Mouse (Mus musculus): ENCODE data around the gene Tmem253. TPM values are rescaled to one million over a fixed set of nuclear protein-coding genes. Genes with fewer than 3 reads are reported as not detected.

Gene Tmem253
- polyA plus RNA-seq, 1 experiment from 2014 or later, result 0.26 TPM

DNA sequence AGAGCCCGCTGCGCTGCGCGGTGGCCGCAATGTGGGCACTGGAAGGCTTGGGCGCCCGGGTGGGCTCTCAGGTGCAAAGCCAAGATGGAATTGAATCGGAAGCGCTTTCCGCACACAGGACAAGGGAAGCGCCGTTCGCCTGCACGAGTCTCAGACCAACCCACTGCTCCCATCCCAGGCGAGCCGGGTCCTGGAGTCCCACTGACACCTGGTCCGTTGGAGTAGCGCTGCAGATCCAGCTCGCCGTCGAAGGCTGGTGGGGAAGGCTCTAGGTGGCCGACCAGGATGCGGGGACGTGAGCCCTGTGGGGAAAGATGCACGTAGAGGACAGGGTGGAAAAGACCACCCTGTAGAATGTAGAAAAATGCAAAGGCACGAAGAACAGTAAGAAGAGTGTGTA lies 6.1 kb upstream of the Tmem253 start:
- Histone ChIP-seq H3K4me3 (no peak overlapping the region), H3K4me2 (no peak overlapping the region), H3K4me1 (peaks cover 26% of the 10 kb centered on the region), H3K27ac (no peak overlapping the region), H3K9ac (no peak overlapping the region), H3K9me3 (no peaks in the 10 kb centered on the region), H3K36me3 (peaks cover 42% of the 10 kb centered on the region), H3K27me3 (no peaks in the 10 kb centered on the region)
- no peak for ATAC-seq (ENCODE audit: borderline replicate concordance, extremely low read depth, low FRiP score, low TSS enrichment)
- 66% methylated on average over 26 of the region's 26 CpGs for WGBS

DNA sequence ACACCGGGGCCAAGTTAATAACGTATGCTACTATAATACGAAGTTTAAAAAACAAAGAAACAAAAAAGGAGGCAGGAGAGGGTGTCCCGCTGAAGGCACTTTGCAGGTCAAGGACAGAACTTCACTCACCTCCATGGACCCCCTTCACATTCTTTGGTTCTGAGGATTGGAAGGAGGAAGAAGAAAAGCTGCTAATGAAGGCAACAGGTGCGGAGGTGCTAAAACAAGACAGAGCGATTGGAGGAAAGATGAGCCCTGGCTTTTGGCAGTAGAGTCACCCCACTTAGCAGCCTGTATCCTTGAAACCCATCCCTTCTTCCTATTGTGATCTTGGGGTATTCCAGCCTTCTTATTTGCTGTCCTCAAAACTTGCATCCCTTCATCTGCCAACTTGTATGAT lies 5.6 kb upstream of the Tmem253 start:
- Histone ChIP-seq H3K9ac (no peak overlapping the region), H3K4me1 (peaks cover 26% of the 10 kb centered on the region), H3K36me3 (peaks cover 37% of the 10 kb centered on the region), H3K9me3 (no peaks in the 10 kb centered on the region), H3K27me3 (no peaks in the 10 kb centered on the region), H3K4me2 (no peak overlapping the region), H3K4me3 (no peak overlapping the region), H3K27ac (no peak overlapping the region)
- WGBS, result 68% methylated on average over 6 of the region's 6 CpGs
- ATAC-seq (ENCODE audit: borderline replicate concordance, extremely low read depth, low FRiP score, low TSS enrichment), result no peak

GRCm38 (mm10) chr14:52010446-52011111 lies 4.9 kb upstream of the Tmem253 start:
- H3K9ac ChIP-seq, result no peak overlapping the region
- H3K27ac ChIP-seq, result peak overlapping the region; percentile 3; the same call in 1 of the 2 replicates
- no peak for ATAC-seq (ENCODE audit: borderline replicate concordance, extremely low read depth, low FRiP score, low TSS enrichment)
- peaks cover 32% of the 10 kb centered on the region for H3K4me1 ChIP-seq
- H3K4me3 ChIP-seq, result 0 out of 2 replicates have a peak overlapping the region, but pooled peaks have one; percentile 7
- H3K4me2 ChIP-seq, result peak overlapping the region; percentile 31
- WGBS, result 9% methylated on average over 9 of the region's 9 CpGs
- peaks cover 30% of the 10 kb centered on the region for H3K36me3 ChIP-seq
- H3K9me3 ChIP-seq, result no peaks in the 10 kb centered on the region
- H3K27me3 ChIP-seq, result no peaks in the 10 kb centered on the region

GRCm38 (mm10) chr14:52011683-52012082 lies 3.8 kb upstream of the Tmem253 start:
- peaks cover 19% of the 10 kb centered on the region for H3K36me3 ChIP-seq
- WGBS, result 65% methylated on average over 1 of the region's 1 CpGs
- no peak overlapping the region for H3K9ac ChIP-seq
- no peak overlapping the region for H3K4me2 ChIP-seq
- H3K4me1 ChIP-seq, result peaks cover 43% of the 10 kb centered on the region
- no peak for ATAC-seq (ENCODE audit: borderline replicate concordance, extremely low read depth, low FRiP score, low TSS enrichment)
- no peak overlapping the region for H3K27ac ChIP-seq
- H3K9me3 ChIP-seq, result no peaks in the 10 kb centered on the region
- no peaks in the 10 kb centered on the region for H3K27me3 ChIP-seq
- H3K4me3 ChIP-seq, result no peak overlapping the region

GRCm38 (mm10) chr14:52012085-52012484 lies 3.4 kb upstream of the Tmem253 start:
- WGBS, result 70% methylated on average over 4 of the region's 4 CpGs
- Histone ChIP-seq H3K4me3 (no peak overlapping the region), H3K27me3 (no peaks in the 10 kb centered on the region), H3K36me3 (peaks cover 15% of the 10 kb centered on the region), H3K4me2 (no peak overlapping the region), H3K9ac (no peak overlapping the region), H3K27ac (no peak overlapping the region), H3K9me3 (no peaks in the 10 kb centered on the region), H3K4me1 (peaks cover 43% of the 10 kb centered on the region)
- ATAC-seq (ENCODE audit: borderline replicate concordance, extremely low read depth, low FRiP score, low TSS enrichment), result no peak

- Histone ChIP-seq H3K9me3 (no peaks in the 10 kb centered on the region), H3K4me3 (no peak overlapping the region), H3K4me1 (peaks cover 43% of the 10 kb centered on the region), H3K9ac (no peak overlapping the region), H3K27ac (no peak overlapping the region), H3K4me2 (no peak overlapping the region), H3K36me3 (peaks cover 10% of the 10 kb centered on the region), H3K27me3 (no peaks in the 10 kb centered on the region)
- WGBS, result 74% methylated on average over 5 of the region's 5 CpGs
- ATAC-seq (ENCODE audit: borderline replicate concordance, extremely low read depth, low FRiP score, low TSS enrichment), result no peak
Measured at GRCm38 (mm10) chr14:52012553-52012952, 2.9 kb upstream of the Tmem253 start.

- H3K36me3 ChIP-seq, result peaks cover 9% of the 10 kb centered on the region
- peak overlapping the region; percentile 57 for H3K4me2 ChIP-seq
- ATAC-seq (ENCODE audit: borderline replicate concordance, extremely low read depth, low FRiP score, low TSS enrichment), result no peak
- H3K27me3 ChIP-seq, result no peaks in the 10 kb centered on the region
- H3K4me1 ChIP-seq, result peaks cover 43% of the 10 kb centered on the region
- H3K27ac ChIP-seq, result peak overlapping the region; percentile 96
- H3K4me3 ChIP-seq, result peak overlapping the region; percentile 71
- WGBS, result 54% methylated on average over 8 of the region's 8 CpGs
- H3K9ac ChIP-seq, result no peak overlapping the region
- H3K9me3 ChIP-seq, result no peaks in the 10 kb centered on the region
Measured at GRCm38 (mm10) chr14:52013021-52013610, 2.3 kb upstream of the Tmem253 start.

DNA sequence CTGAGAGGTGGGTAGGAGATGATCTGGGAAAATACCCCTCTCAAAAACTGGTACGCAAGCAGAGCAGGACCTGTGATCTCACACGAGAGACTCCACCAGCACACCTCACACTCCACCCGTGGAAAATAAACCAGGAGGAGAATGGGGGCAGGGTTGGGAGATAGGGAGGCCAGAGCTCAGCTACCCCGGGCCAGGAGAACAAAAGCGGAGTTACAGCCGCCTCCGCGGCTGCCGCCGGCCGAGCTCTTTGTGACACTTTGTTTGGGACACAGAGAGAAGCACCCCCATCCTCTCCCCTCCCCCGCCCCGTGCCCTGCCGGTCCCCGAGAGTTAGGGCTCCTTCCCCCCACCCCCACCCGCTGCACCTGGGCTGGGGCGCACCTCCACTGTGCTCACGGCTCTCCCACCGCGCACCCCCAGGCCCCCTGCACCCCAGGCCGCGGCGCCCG lies 1.7 kb upstream of the Tmem253 start:
- WGBS, result 4% methylated on average over 12 of the region's 24 CpGs
- H3K9ac ChIP-seq, result peak overlapping the region; percentile 67
- H3K36me3 ChIP-seq, result 0 out of 2 replicates have a peak, but pooled peaks cover 2% of the 10 kb centered on the region
- H3K4me1 ChIP-seq, result peaks cover 49% of the 10 kb centered on the region
- H3K4me3 ChIP-seq, result peak overlapping the region; percentile 71
- no peaks in the 10 kb centered on the region for H3K27me3 ChIP-seq
- ATAC-seq (ENCODE audit: borderline replicate concordance, extremely low read depth, low FRiP score, low TSS enrichment), result peak; percentile 17; the same call in 1 of the 2 replicates
- no peaks in the 10 kb centered on the region for H3K9me3 ChIP-seq
- H3K27ac ChIP-seq, result peak overlapping the region; percentile 96
- H3K4me2 ChIP-seq, result peak overlapping the region; percentile 57

- Histone ChIP-seq H3K9me3 (no peaks in the 10 kb centered on the region), H3K4me2 (peak overlapping the region; percentile 57), H3K4me3 (peak overlapping the region; percentile 71), H3K36me3 (0 out of 2 replicates have a peak, but pooled peaks cover 2% of the 10 kb centered on the region), H3K9ac (peak overlapping the region; percentile 67), H3K27me3 (no peaks in the 10 kb centered on the region), H3K27ac (peak overlapping the region; percentile 96), H3K4me1 (peaks cover 50% of the 10 kb centered on the region)
- 0% methylated on average over 2 of the region's 80 CpGs for WGBS
- peak; percentile 27; the same call in 1 of the 2 replicates for ATAC-seq (ENCODE audit: borderline replicate concordance, extremely low read depth, low FRiP score, low TSS enrichment)
Measured at GRCm38 (mm10) chr14:52014271-52014760, 1.1 kb upstream of the Tmem253 start.

DNA sequence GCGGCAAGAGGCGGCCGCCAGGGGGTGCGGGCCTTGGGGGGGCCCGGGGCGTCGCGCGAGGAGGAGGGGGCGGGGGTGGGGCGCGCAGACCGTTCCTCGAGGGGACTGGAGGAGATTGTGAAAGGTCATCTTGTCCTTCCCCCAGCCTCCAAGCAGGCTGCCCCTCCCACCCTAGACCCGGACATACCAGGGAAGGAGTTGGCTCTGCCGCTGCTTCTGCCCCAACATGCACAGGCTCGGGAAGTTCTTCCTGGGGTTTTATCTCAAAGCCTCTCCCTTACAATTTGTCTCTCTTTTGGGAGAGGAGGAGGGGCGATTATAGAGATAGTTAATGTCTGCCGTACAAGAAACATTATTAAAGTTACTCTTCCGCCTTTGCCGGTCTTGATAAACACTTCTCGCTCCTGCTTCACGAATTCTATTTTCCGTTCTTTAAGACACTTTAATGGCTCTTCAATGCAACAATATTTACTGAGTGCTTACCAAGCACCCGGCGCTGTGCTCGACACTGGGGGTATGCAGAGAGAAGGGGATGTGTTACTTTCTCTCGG lies 622 bp upstream of the Tmem253 start:
- 1% methylated on average over 23 of the region's 28 CpGs for WGBS
- peak; percentile 41; the same call in 1 of the 2 replicates for ATAC-seq (ENCODE audit: borderline replicate concordance, extremely low read depth, low FRiP score, low TSS enrichment)
- peak overlapping the region; percentile 71 for H3K4me3 ChIP-seq
- peak overlapping the region; percentile 96 for H3K27ac ChIP-seq
- peaks cover 45% of the 10 kb centered on the region for H3K4me1 ChIP-seq
- peak overlapping the region; percentile 57 for H3K4me2 ChIP-seq
- H3K27me3 ChIP-seq, result no peaks in the 10 kb centered on the region
- no peaks in the 10 kb centered on the region for H3K36me3 ChIP-seq
- no peaks in the 10 kb centered on the region for H3K9me3 ChIP-seq
- peak overlapping the region; percentile 67 for H3K9ac ChIP-seq

DNA sequence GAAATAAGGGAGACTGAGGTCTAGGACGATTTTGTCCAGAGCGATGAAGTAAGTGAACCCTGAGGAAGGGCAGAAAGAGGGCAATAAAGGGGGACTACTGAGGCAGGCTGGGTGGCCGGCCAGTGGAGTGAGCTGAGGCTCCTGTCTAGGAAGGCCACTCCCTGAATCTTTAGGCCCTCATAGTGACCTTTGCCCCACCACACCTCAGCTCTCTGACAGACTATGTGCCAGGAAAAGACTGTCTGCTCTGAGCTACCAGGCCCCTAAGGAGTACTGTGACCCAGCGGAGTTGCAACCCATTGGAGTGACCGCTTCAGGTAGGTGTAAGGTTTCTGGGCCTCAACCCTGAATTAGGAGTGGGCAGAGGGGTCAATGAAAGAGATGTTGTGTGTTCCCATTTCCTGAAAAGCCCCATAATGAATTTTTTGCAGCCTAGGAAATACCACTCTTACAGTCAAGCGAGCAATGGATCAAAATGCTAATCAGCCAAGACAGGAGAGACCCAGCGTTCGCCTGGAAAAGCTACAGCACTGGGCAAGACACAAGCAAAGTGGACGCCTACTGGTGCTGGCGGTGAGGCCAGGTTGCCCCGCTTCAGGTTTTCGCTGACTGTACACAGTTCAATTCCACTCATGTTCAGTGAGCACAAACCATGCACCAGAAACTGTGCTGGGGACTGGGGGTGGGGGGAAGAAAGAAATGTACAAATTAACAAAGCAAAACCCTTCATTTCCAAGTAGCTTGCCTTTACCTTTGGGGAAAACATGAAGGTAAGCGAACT lies 1.4 kb downstream of the Tmem253 start:
- Histone ChIP-seq H3K4me1 (peaks cover 44% of the 10 kb centered on the region), H3K4me3 (no peak overlapping the region), H3K27ac (no peak overlapping the region), H3K9me3 (no peaks in the 10 kb centered on the region), H3K36me3 (no peaks in the 10 kb centered on the region), H3K9ac (no peak overlapping the region), H3K27me3 (no peaks in the 10 kb centered on the region), H3K4me2 (no peak overlapping the region)
- no peak for ATAC-seq (ENCODE audit: borderline replicate concordance, extremely low read depth, low FRiP score, low TSS enrichment)
- 87% methylated on average over 13 of the region's 13 CpGs for WGBS
